Mouse (Mus musculus) G1E (cell line): ENCODE measurements around the gene Ndufa7. TPM values are rescaled to one million over a fixed set of nuclear protein-coding genes. Genes with fewer than 3 reads are reported as not detected.

Experiments
- ATAC-seq: 2 replicates; pipeline ENCODE4 v1.8.0; 2016; ENCODE audit warnings: mild to moderate bottlenecking; ENCODE audit not compliant: insufficient number of reproducible peaks, poor library complexity, low FRiP score, severe bottlenecking; ENCODE audit errors: extremely low read depth
- DNase-seq: peaks from one replicate; pipeline ENCODE4 v3.0.0; 2012; ENCODE audit warnings: low spot score
- H3K27me3 ChIP-seq: 2 replicates; pipeline ENCODE4 v1.6.1; 2012; ENCODE audit warnings: mild to moderate bottlenecking, low read length, inconsistent platforms; ENCODE audit not compliant: insufficient read depth
- H3K36me3 ChIP-seq: replicated peaks from 2 replicates; pipeline ENCODE3; 2012; ENCODE audit warnings: mild to moderate bottlenecking, inconsistent platforms
- H3K4me1 ChIP-seq: 2 replicates; pipeline ENCODE4 v1.6.1; 2012; ENCODE audit warnings: low read depth, low read length, inconsistent platforms, mixed read lengths; ENCODE audit not compliant: insufficient read depth
- H3K4me3 ChIP-seq: 2 replicates; pipeline ENCODE4 v1.5.1; 2012; ENCODE audit warnings: low read depth, mild to moderate bottlenecking, inconsistent platforms, low read length, moderate library complexity, mixed read lengths
- H3K9me3 ChIP-seq: replicated peaks from 2 replicates; pipeline ENCODE4 v1.6.1; 2012; ENCODE audit warnings: inconsistent platforms
- CTCF ChIP-seq: IDR thresholded peaks from 2 replicates; pipeline ENCODE4 v1.5.1; 2012; ENCODE audit warnings: low read depth, low read length, inconsistent platforms, mixed read lengths
- GATA1 ChIP-seq: IDR thresholded peaks from 2 replicates; pipeline ENCODE4 v1.6.1; 2012; ENCODE audit warnings: borderline replicate concordance, low read length, inconsistent platforms, mixed read lengths
- GATA2 ChIP-seq: IDR thresholded peaks from 2 replicates; pipeline ENCODE4 v1.6.1; 2012; ENCODE audit warnings: low read depth, low read length, inconsistent platforms, borderline replicate concordance
- POLR2AphosphoS5 ChIP-seq: IDR thresholded peaks from 2 replicates; pipeline ENCODE4 v1.6.1; 2012; ENCODE audit warnings: low read depth, low read length, inconsistent platforms; ENCODE audit not compliant: insufficient replicate concordance
- TAL1 ChIP-seq: conservative IDR thresholded peaks from 2 replicates; pipeline ENCODE4 v1.6.1; 2012; ENCODE audit warnings: low read depth, low read length, inconsistent platforms, mixed read lengths
- polyA plus RNA-seq: library from polyadenylated mRNA; stranded (reverse); fragments of >175 nt; gene quantifications from 2 replicates; pipeline ENCODE4 v1.2.3, GENCODE M21; 2012
- total RNA-seq, 2 experiments: library from RNA; stranded (forward) in 1 of 2; stranded (reverse) in 1 of 2; fragments of 200-1000 nt in 1 of 2; fragments of >200 nt in 1 of 2; fragmentation: Nextera tagmentation in 1 of 2; gene quantifications; 2 replicates each; pipeline ENCODE4 v1.2.3; 2014 to 2017

Ndufa7 gene
- total RNA-seq (2014; fragmentation: Nextera tagmentation) (131 and 137 TPM in 2 replicates), total RNA-seq (2017) (253 and 307 TPM in 2 replicates), polyA plus RNA-seq (636 and 723 TPM in 2 replicates)

DNA sequence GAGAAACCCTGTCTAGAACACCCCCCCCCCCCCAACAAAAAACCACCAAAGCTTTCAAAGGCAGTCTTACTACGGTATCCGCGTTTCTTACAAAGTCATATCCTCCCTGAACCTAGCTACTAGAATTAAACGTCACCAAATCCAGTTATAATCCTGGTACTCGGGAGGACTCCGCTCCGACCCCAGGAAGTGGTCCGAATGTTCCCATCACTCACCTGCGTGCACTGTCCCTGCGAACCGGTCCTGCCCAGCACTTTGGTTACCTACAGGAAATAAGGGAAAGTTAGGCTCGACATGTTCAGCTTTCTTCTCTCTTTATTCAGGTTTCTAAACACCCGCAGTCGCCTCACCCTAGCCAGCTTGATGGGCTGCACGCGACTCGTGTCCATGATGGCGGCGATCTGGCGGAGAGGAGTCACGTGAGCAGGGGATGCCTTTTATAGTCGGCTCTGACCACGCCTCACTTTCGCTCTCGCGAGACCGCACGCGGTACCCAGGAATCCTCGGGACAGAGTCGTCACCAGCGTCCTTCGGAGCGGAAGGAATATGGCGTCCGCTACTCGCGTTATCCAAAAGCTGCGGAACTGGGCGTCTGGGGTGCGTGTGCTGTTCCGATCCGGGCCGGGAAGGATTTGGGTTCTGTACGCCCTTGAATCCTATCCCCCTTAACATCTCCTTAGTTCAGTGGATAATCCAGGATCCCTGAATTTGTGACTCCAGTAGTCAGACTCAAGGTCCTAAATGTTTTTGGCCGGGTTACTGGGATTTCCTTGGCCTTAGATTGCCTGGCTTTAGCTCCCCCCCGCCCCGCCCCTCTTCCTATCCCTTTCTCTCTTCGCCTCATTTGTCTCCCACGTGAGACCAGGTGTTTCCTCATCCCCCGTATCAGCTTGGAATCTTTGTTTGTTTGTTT is at the start of gene Ndufa7, which contains the start of gene Rps28:
Gene Ndufa7 (plus strand): TSS at position 489 of the 913 bp plus-strand sequence.
Gene Rps28 (minus strand): TSS at position 479 of the 913 bp plus-strand sequence.
- Histone ChIP-seq H3K27me3 (no peaks in the 10 kb centered on the region), H3K9me3 (no peaks in the 10 kb centered on the region), H3K4me1 (peaks cover 62% of the 10 kb centered on the region), H3K4me3 (peak within 1 kb of the TSS; percentile 81), H3K36me3 (peaks cover 80% of the 10 kb centered on the region)
- TF ChIP-seq GATA2 (no peak), POLR2AphosphoS5 (peak; percentile 95)
- DNase-seq (peak; percentile 49), ATAC-seq (peak; percentile 85)

GRCm38 (mm10) chr17:33774573-33775155 is 49.7 kb upstream of the Ndufa7 start:
- no peak overlapping the region for H3K4me3 ChIP-seq
- H3K4me1 ChIP-seq, result no peaks in the 10 kb centered on the region
- ATAC-seq, result no peak
- peaks cover 33% of the 10 kb centered on the region for H3K27me3 ChIP-seq
- no peak for DNase-seq
- H3K36me3 ChIP-seq, result no peaks in the 10 kb centered on the region
- no peak for TF ChIP-seq POLR2AphosphoS5
- TF ChIP-seq GATA2, result no peak
- TF ChIP-seq TAL1, result no peak
- no peak for TF ChIP-seq CTCF
- no peak for TF ChIP-seq GATA1
- H3K9me3 ChIP-seq, result no peaks in the 10 kb centered on the region

DNA sequence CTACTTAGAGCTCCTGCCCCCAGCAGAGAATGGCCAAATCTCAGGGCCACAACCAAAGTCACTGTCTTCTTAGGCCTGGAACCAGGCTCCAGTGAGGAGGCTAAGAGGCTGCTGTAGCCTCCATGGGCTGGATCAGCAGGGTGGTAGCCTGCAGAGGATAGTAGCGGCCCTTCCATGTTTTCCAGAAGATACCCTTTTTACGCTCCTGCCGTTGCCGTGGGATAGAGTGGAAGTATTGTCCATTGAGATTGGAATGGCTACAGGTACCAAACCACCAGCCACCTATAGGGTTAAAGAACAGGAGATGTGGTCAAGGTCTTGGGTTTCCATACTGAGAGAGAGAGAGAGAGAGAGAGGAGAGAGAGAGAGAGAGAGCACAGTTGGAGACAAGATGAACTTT is 49.1 kb upstream of the Ndufa7 start:
- H3K9me3 ChIP-seq, result no peaks in the 10 kb centered on the region
- no peak for ATAC-seq
- H3K4me1 ChIP-seq, result no peaks in the 10 kb centered on the region
- no peaks in the 10 kb centered on the region for H3K36me3 ChIP-seq
- TF ChIP-seq CTCF (no peak), TAL1 (no peak), POLR2AphosphoS5 (no peak), GATA2 (no peak), GATA1 (no peak)
- H3K27me3 ChIP-seq, result peaks cover 33% of the 10 kb centered on the region
- no peak for DNase-seq
- no peak overlapping the region for H3K4me3 ChIP-seq

- peaks cover 42% of the 10 kb centered on the region for H3K27me3 ChIP-seq
- DNase-seq (no peak), ATAC-seq (no peak)
- no peaks in the 10 kb centered on the region for H3K4me1 ChIP-seq
- H3K4me3 ChIP-seq, result no peak overlapping the region
- H3K36me3 ChIP-seq, result no peaks in the 10 kb centered on the region
- TF ChIP-seq TAL1, result no peak
- no peak for TF ChIP-seq GATA2
- no peak for TF ChIP-seq CTCF
- no peaks in the 10 kb centered on the region for H3K9me3 ChIP-seq
Observed at GRCm38 (mm10) chr17:33779271-33779966, 45.0 kb upstream of the Ndufa7 start.

DNA sequence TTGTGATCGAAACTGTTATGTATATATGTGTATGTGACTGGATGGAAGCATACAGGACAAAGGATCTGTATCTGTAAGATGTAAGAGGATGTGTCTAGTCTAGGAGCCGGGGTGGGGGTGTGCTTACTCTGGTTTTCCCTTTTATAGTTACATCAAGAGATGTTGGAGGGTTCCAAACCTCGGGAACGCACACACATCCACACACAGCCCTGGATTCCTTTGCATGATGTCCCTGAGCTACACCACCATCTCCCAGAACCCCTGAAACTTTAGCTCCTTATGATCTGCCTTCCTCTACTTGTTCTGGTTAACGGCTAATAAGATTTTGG is 44.4 kb upstream of the Ndufa7 start:
- Histone ChIP-seq H3K36me3 (no peaks in the 10 kb centered on the region), H3K27me3 (peaks cover 40% of the 10 kb centered on the region), H3K9me3 (no peaks in the 10 kb centered on the region), H3K4me1 (no peaks in the 10 kb centered on the region), H3K4me3 (no peak overlapping the region)
- DNase-seq (no peak), ATAC-seq (no peak)
- TF ChIP-seq TAL1 (no peak), CTCF (no peak), GATA2 (no peak), GATA1 (no peak), POLR2AphosphoS5 (no peak)

GRCm38 (mm10) chr17:33780431-33780830 is 43.9 kb upstream of the Ndufa7 start:
- no peaks in the 10 kb centered on the region for H3K36me3 ChIP-seq
- H3K4me3 ChIP-seq, result no peak overlapping the region
- DNase-seq (no peak), ATAC-seq (no peak)
- no peak for TF ChIP-seq CTCF
- TF ChIP-seq TAL1, result no peak
- TF ChIP-seq GATA2, result no peak
- TF ChIP-seq GATA1, result no peak
- TF ChIP-seq POLR2AphosphoS5, result no peak
- no peaks in the 10 kb centered on the region for H3K9me3 ChIP-seq
- H3K27me3 ChIP-seq, result peaks cover 37% of the 10 kb centered on the region
- no peaks in the 10 kb centered on the region for H3K4me1 ChIP-seq
